Mouse (Mus musculus) heart, embryonic 10.5 days (tissue): Measurements from ENCODE around the gene Mpzl3. TPM values are rescaled to one million over a fixed set of nuclear protein-coding genes. Genes with fewer than 3 reads are reported as not detected.

ENCODE experiments used
- DNase-seq: peaks from one replicate; pipeline ENCODE4 v3.0.0-alpha.2; 2017; ENCODE audit warnings: low spot score
- H3K27ac ChIP-seq: fragments of 300-500 bp; sonication (generic); 2 replicates; pipeline ENCODE4 v1.5.1; 2016; ENCODE audit warnings: mild to moderate bottlenecking
- H3K27me3 ChIP-seq: fragments of 300-500 bp; sonication (generic); 2 replicates; pipeline ENCODE4 v1.6.1; 2016; ENCODE audit warnings: mild to moderate bottlenecking; ENCODE audit not compliant: poor library complexity, insufficient read depth, severe bottlenecking
- H3K36me3 ChIP-seq: fragments of 300-500 bp; sonication (generic); 2 replicates; pipeline ENCODE4 v1.6.1; 2016; ENCODE audit warnings: mild to moderate bottlenecking, moderate library complexity
- H3K4me1 ChIP-seq: fragments of 300-500 bp; sonication (generic); 2 replicates; pipeline ENCODE4 v1.6.1; 2016; ENCODE audit warnings: mild to moderate bottlenecking
- H3K4me3 ChIP-seq: fragments of 300-500 bp; sonication (generic); 2 replicates; pipeline ENCODE4 v1.5.1; 2016; ENCODE audit warnings: mild to moderate bottlenecking, moderate library complexity
- H3K9me3 ChIP-seq: fragments of 300-500 bp; sonication (generic); 2 replicates; pipeline ENCODE4 v1.6.1; 2016; ENCODE audit warnings: mild to moderate bottlenecking, moderate library complexity
- WGBS: fragments of 180-500 bp; shearing (Covaris S2); methylation state at CpG from one replicate; pipeline ENCODE4 v1.1.7; 2016; 5-methylcytosine and 5-hydroxymethylcytosine counted together
- polyA plus RNA-seq: library from polyadenylated mRNA; unstranded; fragments of >200 nt; fragmentation: Nextera tagmentation; extraction: Ambion mirVana; gene quantifications from 2 replicates; pipeline ENCODE4 v1.2.1, GENCODE M21; 2016

The Mpzl3 gene
- polyA plus RNA-seq, 1 experiment from 2014 or later = 3.2 TPM

DNA sequence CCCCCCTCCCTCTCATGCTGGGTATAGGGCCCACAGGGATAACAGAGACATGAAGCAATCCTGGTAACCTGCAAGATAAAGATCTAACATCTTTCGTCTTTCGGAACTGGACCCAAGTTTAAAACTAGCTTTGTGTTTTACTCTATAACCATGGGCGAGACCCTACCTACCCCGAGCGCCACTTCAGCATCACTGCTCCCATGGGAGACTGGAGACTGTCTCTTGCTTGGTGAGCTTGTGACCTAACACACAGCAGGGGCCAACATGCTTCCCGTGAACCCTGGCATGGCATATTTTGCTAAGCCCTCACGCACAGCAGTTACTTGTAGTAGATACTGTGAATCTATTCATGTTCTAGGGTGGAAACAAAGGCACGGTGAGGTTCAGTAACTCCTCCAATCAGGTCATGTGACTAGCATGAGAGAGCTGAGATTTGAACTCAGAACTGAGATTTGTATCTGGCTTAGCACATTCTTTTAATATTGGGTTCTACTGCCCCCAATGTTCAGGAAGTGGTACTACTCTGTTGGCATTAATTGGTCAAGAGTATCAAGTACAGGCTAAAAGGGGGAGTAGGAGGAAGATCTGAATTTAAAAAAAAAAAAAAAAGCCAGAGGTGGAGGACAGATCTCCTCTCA is 64.4 kb downstream of the Mpzl3 start:
- DNase-seq = no peak
- Histone ChIP-seq H3K27me3 (peaks cover 19% of the 10 kb centered on the region; the same call in 1 of the 2 replicates), H3K27ac (no peak overlapping the region), H3K9me3 (no peaks in the 10 kb centered on the region), H3K4me1 (peaks cover 33% of the 10 kb centered on the region), H3K36me3 (no peaks in the 10 kb centered on the region), H3K4me3 (no peak overlapping the region)
- 91% methylated on average over 8 of the region's 8 CpGs for WGBS

GRCm38 (mm10) chr9:45119954-45120530 is 65.1 kb downstream of the Mpzl3 start:
- DNase-seq = no peak
- H3K27ac ChIP-seq = no peak overlapping the region
- 84% methylated on average over 14 of the region's 14 CpGs for WGBS
- H3K4me1 ChIP-seq = peaks cover 33% of the 10 kb centered on the region
- H3K36me3 ChIP-seq = no peaks in the 10 kb centered on the region
- H3K27me3 ChIP-seq = peaks cover 19% of the 10 kb centered on the region; the same call in 1 of the 2 replicates
- no peak overlapping the region for H3K4me3 ChIP-seq
- no peaks in the 10 kb centered on the region for H3K9me3 ChIP-seq

DNA sequence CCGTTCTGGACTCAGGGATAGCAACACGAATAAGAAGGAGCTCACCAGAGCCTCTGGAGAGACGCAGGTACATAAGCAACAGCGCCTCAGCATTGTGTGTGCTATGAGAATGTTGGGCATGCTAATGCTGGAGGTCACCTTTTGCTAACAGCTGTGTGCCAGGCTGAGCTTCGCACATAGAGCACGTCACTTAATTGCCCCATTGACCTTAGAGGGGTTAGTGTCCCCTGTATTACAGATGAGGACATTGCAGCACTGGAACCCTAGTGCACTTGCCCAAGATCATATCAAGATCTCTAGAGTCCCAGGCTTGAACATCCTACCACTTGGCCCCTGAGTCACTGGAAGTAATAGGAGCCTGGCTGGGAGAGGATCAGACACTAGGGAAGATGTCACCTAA is 65.6 kb downstream of the Mpzl3 start:
- 80% methylated on average over 6 of the region's 6 CpGs for WGBS
- Histone ChIP-seq H3K27me3 (peaks cover 19% of the 10 kb centered on the region; the same call in 1 of the 2 replicates), H3K9me3 (no peaks in the 10 kb centered on the region), H3K36me3 (no peaks in the 10 kb centered on the region), H3K27ac (no peak overlapping the region), H3K4me1 (peaks cover 33% of the 10 kb centered on the region), H3K4me3 (no peak overlapping the region)
- DNase-seq = no peak

DNA sequence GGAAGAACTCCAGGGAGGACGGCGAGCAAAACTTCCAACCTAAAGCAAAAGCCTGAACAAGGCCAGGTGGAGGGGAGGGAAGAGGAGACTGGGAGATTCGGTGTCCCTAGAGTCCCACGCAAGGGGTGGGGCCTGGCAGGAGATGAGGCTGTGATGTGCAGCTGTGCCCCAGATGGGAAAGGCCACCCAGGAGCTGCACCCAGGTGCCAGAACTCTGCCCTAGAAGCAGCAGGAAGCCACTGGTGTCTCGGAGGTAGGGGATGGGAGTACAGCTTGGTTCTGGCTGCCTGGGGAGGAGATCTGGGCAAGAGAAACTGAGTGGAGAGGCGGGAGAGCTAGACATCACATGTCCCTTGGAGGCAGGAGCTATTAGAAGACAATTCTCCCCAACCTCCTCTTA is 66.0 kb downstream of the Mpzl3 start:
- Histone ChIP-seq H3K9me3 (no peaks in the 10 kb centered on the region), H3K4me1 (peaks cover 29% of the 10 kb centered on the region), H3K27ac (no peak overlapping the region), H3K27me3 (peaks cover 21% of the 10 kb centered on the region; the same call in 1 of the 2 replicates), H3K4me3 (no peak overlapping the region), H3K36me3 (peaks cover 2% of the 10 kb centered on the region; the same call in 1 of the 2 replicates)
- 45% methylated on average over 6 of the region's 6 CpGs for WGBS
- DNase-seq = no peak

- H3K36me3 ChIP-seq = peaks cover 4% of the 10 kb centered on the region; the same call in 1 of the 2 replicates
- peaks cover 27% of the 10 kb centered on the region; the same call in 1 of the 2 replicates for H3K27me3 ChIP-seq
- H3K4me3 ChIP-seq = peak overlapping the region; percentile 38
- DNase-seq = peak; percentile 87
- H3K27ac ChIP-seq = 0 out of 2 replicates have a peak overlapping the region, but pooled peaks have one; percentile 38
- no peaks in the 10 kb centered on the region for H3K9me3 ChIP-seq
- H3K4me1 ChIP-seq = peaks cover 26% of the 10 kb centered on the region
- 3% methylated on average over 10 of the region's 10 CpGs for WGBS
Observed at GRCm38 (mm10) chr9:45121769-45122168, 66.8 kb downstream of the Mpzl3 start.

DNA sequence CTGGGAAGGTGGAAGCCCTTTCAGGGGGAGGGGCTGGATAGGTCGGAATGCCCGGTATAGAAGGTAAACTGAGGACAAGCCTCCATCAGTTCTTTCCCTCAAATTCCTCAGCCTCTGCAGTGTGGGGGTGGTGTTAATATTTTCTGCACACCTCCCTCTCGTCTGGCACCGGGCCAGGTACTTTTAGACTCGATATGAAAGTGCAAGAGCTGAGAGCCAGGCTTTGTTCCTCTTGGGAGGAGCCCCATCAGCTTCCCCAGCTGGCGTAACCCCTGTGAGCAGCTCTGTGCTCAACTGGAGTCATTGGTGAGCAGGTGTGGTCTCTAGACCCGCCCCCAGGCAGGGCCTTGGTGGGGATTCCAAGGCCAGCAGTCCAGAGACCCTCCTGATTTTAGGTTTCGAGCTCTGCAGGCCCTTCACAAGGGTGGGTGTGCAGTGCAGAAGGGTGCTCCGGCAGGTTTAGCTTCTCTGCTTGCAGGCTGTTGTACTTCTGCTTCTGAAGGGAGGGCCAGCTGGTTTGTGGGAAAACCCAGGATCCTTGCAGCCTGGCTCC is 67.3 kb downstream of the Mpzl3 start:
- DNase-seq = no peak
- Histone ChIP-seq H3K27me3 (peaks cover 27% of the 10 kb centered on the region; the same call in 1 of the 2 replicates), H3K4me3 (peak overlapping the region; percentile 38), H3K4me1 (peaks cover 26% of the 10 kb centered on the region), H3K27ac (0 out of 2 replicates have a peak overlapping the region, but pooled peaks have one; percentile 38), H3K36me3 (peaks cover 4% of the 10 kb centered on the region; the same call in 1 of the 2 replicates), H3K9me3 (no peaks in the 10 kb centered on the region)
- 28% methylated on average over 9 of the region's 9 CpGs for WGBS

DNA sequence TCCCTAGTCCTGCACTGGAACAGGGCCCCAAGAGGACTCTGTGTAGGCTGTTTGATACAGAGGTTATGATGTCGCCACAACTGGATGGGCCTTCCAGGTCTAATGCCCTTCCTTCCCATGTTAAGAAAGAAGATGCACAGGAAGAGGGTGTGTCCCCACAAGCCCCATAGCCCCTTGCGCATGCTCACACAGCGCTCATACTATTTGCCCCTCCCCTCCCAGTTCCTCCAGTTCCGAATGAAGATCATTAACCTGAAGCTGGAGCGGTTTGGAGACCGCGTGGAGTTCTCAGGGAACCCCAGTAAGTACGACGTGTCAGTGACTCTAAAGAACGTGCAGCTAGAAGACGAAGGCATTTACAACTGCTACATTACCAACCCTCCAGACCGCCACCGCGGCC is 70.2 kb downstream of the Mpzl3 start:
- no peak overlapping the region for H3K4me3 ChIP-seq
- peaks cover 13% of the 10 kb centered on the region for H3K4me1 ChIP-seq
- 86% methylated on average over 14 of the region's 14 CpGs for WGBS
- peaks cover 4% of the 10 kb centered on the region; the same call in 1 of the 2 replicates for H3K36me3 ChIP-seq
- H3K9me3 ChIP-seq = no peaks in the 10 kb centered on the region
- no peak overlapping the region for H3K27ac ChIP-seq
- DNase-seq = no peak
- H3K27me3 ChIP-seq = peaks cover 33% of the 10 kb centered on the region; the same call in 1 of the 2 replicates

DNA sequence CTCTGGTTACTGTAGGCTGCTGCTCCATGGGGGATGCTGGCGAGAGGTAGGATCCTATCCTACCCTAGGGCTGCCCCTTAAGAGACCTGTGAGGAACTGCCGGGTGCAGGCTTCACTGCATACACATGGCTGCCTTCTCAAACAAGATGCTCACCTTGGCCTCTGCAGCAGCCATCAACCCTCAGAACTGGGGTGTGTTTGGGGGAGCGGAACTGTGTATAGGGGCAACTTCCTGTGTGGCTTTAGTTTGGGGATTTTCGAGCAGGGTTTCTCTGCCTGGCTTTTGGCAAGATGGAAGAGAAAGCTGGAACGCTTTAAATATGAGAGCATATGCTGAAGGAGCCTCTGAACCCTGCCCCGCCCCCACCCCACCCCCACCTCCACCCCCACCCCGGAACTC is 72.0 kb downstream of the Mpzl3 start:
- Histone ChIP-seq H3K27me3 (peaks cover 40% of the 10 kb centered on the region; the same call in 1 of the 2 replicates), H3K27ac (no peak overlapping the region), H3K9me3 (no peaks in the 10 kb centered on the region), H3K36me3 (peaks cover 4% of the 10 kb centered on the region; the same call in 1 of the 2 replicates), H3K4me3 (no peak overlapping the region), H3K4me1 (peaks cover 11% of the 10 kb centered on the region)
- WGBS = 44% methylated on average over 7 of the region's 7 CpGs
- DNase-seq = no peak

Other genes starting within 250 kb of the Mpzl3 start
- 7.4 and 10.5 TPM in 2 replicates for gene Kmt2a, start 173.9 kb upstream of the Mpzl3 start, polyA plus RNA-seq
- gene Atp5l, start 134.4 kb upstream of the Mpzl3 start, polyA plus RNA-seq = 722 and 893 TPM in 2 replicates
- 17.8 and 20.9 TPM in 2 replicates for gene Ube4a, start 89.6 kb upstream of the Mpzl3 start, polyA plus RNA-seq
- gene Cd3g, start 74.8 kb upstream of the Mpzl3 start, polyA plus RNA-seq = not detected in 2 replicates
- gene Cd3d, start 73.4 kb upstream of the Mpzl3 start, polyA plus RNA-seq = not detected in 2 replicates
- not detected in 2 replicates for gene Cd3e, start 45.6 kb upstream of the Mpzl3 start, polyA plus RNA-seq
- 1.1 and 5.5 TPM in 2 replicates for gene Mpzl2, start 15.4 kb upstream of the Mpzl3 start, polyA plus RNA-seq
- gene Jaml, start 24.0 kb downstream of the Mpzl3 start, polyA plus RNA-seq = 0.54 and 2.2 TPM in 2 replicates
- gene Scn2b, start 62.6 kb downstream of the Mpzl3 start, polyA plus RNA-seq = 2.3 and 5.3 TPM in 2 replicates
- gene Scn4b, start 83.2 kb downstream of the Mpzl3 start, polyA plus RNA-seq = 1.9 and 2.7 TPM in 2 replicates
- not detected in 2 replicates for gene BC049352, start 126.8 kb downstream of the Mpzl3 start, polyA plus RNA-seq
- gene Tmprss4, start 148.9 kb downstream of the Mpzl3 start, polyA plus RNA-seq = not detected in 2 replicates
- gene Il10ra, start 214.0 kb downstream of the Mpzl3 start, polyA plus RNA-seq = 0.25 and 0.44 TPM in 2 replicates